Mouse (Mus musculus): ENCODE measurements around the gene Gmppb. TPM values are rescaled to one million over a fixed set of nuclear protein-coding genes. Genes with fewer than 3 reads are reported as not detected.

The Gmppb gene
- polyA plus RNA-seq, 1 experiment, result 23.9 TPM

GRCm38 (mm10) chr9:108051184-108051930 is 2.3 kb downstream of the Gmppb start:
- no peak for DNase-seq (ENCODE audit: low spot score)

- DNase-seq (ENCODE audit: low spot score), result no peak
These were observed 2.8 kb downstream of the Gmppb start for GRCm38 (mm10) chr9:108051931-108052220.

- DNase-seq (ENCODE audit: low spot score), result no peak
These were observed 3.4 kb downstream of the Gmppb start for GRCm38 (mm10) chr9:108052411-108052810.

GRCm38 (mm10) chr9:108052885-108053664 is 4.0 kb downstream of the Gmppb start, which contains the start of gene Amigo3:
TSS of gene Amigo3 (plus strand) at chr9:108053159.
- peak; percentile 86 for DNase-seq (ENCODE audit: low spot score)

DNA sequence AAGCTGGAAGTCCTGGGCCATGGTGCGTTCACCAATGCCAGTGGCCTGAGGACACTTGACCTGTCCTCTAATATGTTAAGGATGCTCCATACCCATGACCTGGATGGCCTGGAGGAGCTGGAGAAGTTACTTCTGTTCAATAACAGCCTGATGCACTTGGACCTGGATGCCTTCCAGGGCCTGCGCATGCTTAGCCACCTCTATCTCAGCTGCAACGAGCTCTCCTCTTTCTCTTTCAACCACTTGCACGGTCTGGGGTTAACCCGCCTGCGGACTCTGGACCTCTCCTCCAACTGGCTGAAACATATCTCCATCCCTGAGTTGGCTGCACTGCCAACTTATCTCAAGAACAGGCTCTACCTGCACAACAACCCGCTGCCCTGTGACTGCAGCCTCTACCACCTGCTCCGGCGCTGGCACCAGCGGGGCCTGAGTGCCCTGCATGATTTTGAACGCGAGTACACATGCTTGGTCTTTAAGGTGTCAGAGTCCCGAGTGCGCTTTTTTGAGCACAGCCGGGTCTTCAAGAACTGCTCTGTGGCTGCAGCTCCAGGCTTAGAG is 4.7 kb downstream of the Gmppb start:
- DNase-seq (ENCODE audit: low spot score), result no peak

GRCm38 (mm10) chr9:108054331-108055040 is 5.4 kb downstream of the Gmppb start:
- DNase-seq (ENCODE audit: low spot score), result no peak

- DNase-seq (ENCODE audit: low spot score), result no peak
These were observed 6.0 kb downstream of the Gmppb start for GRCm38 (mm10) chr9:108055061-108055460.

DNA sequence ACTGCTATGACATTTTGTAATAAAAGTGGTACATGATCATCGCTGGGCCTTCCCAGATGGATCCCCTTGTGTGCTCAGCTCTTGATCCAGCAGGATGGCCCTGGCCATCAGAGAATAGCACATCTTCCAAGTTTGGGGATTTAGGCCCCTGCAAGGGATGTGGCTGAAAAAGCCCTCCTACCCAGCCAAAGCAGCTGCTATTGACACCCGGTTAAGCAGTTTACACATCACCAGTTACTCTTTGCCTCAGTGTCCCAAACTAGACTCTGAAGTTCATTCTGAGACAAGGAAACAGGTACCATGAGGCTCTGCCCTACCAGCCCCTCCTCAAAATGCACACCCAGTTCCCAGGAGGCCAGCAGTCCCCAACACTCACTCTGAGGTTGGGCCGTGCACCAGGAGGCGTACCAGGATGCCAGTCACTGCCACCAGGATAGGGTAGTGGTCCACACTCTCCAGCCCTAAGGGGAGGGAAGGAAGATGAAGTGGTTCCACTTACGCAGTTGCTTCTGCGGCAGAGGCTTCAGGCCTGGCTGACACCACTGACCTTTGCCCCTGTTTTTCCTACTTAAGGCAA is 6.7 kb downstream of the Gmppb start:
- DNase-seq (ENCODE audit: low spot score), result no peak

DNA sequence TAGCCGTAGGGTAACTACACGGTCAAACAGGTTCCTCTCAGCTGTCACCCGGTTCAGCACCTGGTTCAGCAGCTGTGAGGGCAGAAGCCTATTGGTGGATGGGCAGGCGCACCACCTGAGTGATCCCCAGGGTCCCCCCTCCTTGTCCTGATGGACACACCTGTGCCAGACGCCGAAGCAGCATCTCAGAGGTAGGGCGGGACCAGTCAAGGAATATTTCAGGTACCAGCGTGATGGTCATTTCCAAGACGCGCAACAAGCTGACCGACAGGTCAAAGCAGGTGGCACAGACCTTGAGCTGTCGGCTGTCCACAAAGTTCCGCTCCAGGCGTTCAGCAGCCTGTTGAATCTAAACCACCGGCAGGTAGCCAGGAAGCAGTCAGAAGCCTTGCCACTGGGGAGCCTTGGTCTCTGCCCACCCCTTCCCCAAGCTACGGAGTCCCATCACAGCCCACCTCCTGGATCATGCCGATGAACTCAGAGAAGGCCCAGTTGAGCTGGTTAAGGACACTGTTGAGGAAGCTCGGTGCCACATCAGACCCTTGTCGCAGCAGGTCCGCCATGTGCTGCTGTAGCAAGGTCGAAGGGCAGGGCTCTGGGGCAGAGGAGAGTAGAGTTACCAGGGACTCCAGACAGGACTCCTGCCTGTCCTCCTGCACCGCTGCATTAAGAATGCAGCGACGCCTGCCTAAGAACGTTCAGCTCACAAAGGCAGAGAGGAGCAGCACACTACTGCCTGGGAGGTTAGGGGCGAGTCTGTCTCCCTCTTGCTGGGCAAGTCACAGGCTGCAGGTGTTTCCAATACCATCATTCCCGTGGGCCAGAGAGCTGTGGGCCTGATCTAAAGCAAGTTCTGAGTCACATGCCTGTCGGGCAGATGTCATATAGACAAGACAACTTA is 7.6 kb downstream of the Gmppb start:
- DNase-seq (ENCODE audit: low spot score), result no peak

GRCm38 (mm10) chr9:108057262-108057562 is 8.2 kb downstream of the Gmppb start:
- no peak for DNase-seq (ENCODE audit: low spot score)

- no peak for DNase-seq (ENCODE audit: low spot score)
These were observed 9.2 kb downstream of the Gmppb start for GRCm38 (mm10) chr9:108058291-108058690.

DNA sequence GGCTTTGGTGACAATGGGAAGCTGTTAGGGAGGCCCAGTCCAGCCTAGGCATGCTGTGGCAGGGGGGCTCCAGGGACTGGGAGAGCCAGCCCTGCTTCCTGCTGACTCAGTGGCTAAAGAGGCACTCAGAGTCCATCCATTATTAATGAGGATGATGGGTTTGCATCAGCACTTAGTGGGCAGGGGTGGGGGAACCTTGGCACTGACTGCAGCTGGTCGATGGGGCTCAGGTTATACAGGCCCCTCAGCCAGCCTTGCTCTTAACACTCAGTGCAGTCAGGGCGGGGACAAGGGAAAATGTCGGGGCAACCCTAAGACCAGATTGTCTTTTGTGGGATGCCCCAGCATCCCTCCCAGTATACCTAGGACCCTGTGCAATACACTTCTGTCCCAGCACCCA is 13.1 kb downstream of the Gmppb start:
- no peak for DNase-seq (ENCODE audit: low spot score)

DNA sequence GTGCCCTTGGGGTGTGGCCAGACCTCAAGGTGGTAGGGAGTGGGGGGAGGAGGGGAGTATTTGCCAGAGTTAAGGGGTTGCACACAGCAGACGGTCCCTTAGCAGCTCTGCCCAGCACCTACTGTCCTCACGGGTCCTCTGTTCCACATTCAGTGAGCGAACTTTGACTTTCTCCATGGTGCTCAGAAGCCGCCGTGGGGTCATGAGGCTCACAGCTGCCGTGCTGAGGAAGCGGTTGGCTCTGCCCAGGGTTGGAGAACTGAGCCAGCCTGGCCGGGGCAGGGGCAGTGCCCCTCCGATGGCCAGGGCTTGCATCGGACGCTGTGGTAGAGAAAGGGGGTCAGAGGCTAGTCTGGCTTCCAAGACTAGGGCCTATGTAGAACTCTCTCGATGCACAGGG is 14.3 kb downstream of the Gmppb start:
- no peak for DNase-seq (ENCODE audit: low spot score)

- no peak for DNase-seq (ENCODE audit: low spot score)
These were observed 16.5 kb downstream of the Gmppb start for GRCm38 (mm10) chr9:108065491-108066011.

GRCm38 (mm10) chr9:108067199-108067598 is 18.2 kb downstream of the Gmppb start:
- DNase-seq (ENCODE audit: low spot score), result no peak

DNA sequence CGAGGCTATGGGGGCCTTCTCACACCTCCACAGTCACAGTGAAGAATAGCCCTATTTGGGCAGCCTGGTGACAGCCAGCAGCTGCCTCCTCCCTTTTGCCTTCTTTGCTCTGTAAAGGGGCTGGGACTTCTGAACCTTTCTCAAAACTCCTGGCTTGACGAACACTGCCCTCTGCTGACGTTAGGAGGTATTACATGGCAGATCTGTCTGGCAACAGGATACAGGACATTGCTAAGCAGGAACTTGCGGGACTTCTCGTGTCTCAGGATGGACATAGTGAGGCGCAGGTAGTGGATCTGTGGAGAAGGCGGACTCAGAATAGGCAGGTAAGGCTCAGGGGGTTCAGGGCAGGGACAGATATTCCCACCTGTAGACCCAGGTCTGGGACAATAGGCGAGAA is 18.9 kb downstream of the Gmppb start:
- DNase-seq (ENCODE audit: low spot score), result no peak

DNA sequence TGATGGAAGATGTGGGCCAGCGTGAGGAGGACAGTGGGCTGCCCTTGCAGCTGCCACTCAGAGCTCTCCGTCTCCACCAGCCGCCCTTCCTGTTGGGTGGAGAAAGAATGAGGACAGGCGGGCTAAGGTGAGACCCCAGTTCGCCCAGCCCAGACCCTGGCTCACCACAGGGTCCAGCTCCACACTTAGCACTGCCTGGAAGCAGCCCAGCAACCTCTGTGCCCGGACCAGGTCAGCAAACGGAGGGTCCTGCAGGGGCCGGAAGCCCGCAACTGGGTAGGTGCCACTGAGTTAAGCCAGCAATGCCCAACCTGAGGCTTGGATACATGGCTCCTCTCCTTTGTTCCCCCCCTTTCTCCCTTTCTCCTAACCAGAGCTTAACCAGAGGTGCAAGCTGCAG is 20.0 kb downstream of the Gmppb start:
- no peak for DNase-seq (ENCODE audit: low spot score)

DNA sequence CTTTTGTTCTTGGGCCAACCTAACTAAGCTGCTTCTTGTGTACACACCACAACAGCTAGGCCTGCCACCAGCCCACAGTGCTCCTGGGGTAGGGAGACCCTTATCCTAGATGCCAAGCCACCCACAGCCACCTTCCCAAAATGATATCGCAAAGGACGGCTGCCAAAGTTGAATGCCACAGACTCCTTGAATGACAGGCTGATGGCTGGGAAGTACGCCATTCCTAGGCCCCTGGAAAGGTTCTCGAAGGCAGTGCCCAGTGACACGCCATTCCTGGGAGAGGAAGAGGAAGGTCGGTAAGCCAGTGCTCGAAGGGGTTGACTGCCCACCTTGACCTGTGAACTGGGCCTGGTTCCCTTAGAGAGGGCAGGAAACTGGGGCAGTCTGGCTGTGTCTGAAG is 20.5 kb downstream of the Gmppb start:
- no peak for DNase-seq (ENCODE audit: low spot score)

DNA sequence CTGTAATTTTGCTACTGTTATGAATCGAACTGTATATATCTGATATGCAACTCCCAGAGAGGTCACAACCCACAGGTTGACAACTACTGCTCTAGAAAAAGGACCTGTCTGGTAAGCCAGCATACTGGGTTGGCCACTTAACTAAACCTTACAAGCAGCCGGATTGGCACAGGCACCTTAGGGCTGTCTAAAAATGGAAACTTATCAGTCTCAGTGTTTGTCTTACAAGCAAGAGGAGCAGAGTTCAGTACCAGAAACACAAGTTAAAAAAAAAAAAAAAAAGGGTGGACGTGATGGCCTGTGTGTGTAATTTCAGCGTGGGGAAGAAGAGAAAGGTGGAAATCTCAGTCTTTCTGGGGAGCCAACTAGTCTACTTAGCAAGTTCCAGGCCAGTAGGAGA is 22.8 kb downstream of the Gmppb start:
- DNase-seq (ENCODE audit: low spot score), result no peak

DNA sequence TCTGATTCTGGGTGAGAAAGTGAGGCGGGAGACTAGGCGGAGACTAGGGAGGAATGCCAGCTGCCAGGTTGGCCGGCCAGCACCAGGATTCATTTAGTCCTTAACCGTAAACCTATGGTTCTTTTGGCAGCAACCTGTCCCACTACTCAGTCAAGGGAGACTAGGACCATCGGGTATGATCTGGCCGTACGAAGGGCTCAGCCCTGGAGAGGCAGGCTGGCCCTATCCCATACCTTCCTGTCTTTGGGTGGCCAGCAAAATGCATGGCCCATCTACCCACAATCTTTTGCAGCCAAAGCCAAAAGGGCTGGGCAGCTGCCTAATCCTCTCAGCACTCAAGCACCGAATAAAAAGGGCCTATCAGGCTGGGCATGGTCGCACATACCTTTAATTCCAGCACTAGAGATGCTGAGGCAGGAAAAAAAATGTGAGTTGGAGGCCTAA is 23.5 kb downstream of the Gmppb start:
- no peak for DNase-seq (ENCODE audit: low spot score)

All from urinary bladder, adult 2 months (tissue).